Mouse (Mus musculus) lung, embryonic 14.5 days (tissue): Measurements from ENCODE around the gene Mul1. TPM values are rescaled to one million over a fixed set of nuclear protein-coding genes. Genes with fewer than 3 reads are reported as not detected.

Experiments
- ATAC-seq: fragments of 200-750 bp; cut with Nextera tagmentation; 2 replicates; pipeline ENCODE4 v1.8.0; 2017; ENCODE audit warnings: mild to moderate bottlenecking, moderate TSS enrichment, moderate library complexity; ENCODE audit not compliant: insufficient read depth
- DNase-seq: peaks from one replicate; pipeline ENCODE4 v3.0.0-alpha.2; 2015
- H3K27ac ChIP-seq: fragments of 300-500 bp; sonication (generic); 2 replicates; pipeline ENCODE4 v1.5.1; 2014; ENCODE audit warnings: low read depth, mild to moderate bottlenecking, moderate library complexity
- H3K27me3 ChIP-seq: fragments of 300-500 bp; sonication (generic); 2 replicates; pipeline ENCODE4 v1.6.1; 2014; ENCODE audit warnings: low read length, control low read depth; ENCODE audit not compliant: insufficient read depth
- H3K36me3 ChIP-seq: fragments of 300-500 bp; sonication (generic); 2 replicates; pipeline ENCODE4 v1.6.1; 2014; ENCODE audit warnings: control low read depth; ENCODE audit not compliant: insufficient read depth
- H3K4me1 ChIP-seq: fragments of 300-500 bp; sonication (generic); 2 replicates; pipeline ENCODE4 v1.6.1; 2014; ENCODE audit warnings: antibody characterized with exemption, control low read depth; ENCODE audit not compliant: insufficient read depth
- H3K4me2 ChIP-seq: fragments of 300-500 bp; sonication (generic); 2 replicates; pipeline ENCODE4 v1.6.1; 2014; ENCODE audit warnings: mild to moderate bottlenecking
- H3K4me3 ChIP-seq: fragments of 300-500 bp; sonication (generic); 2 replicates; pipeline ENCODE4 v1.5.1; 2014; ENCODE audit warnings: low read depth, low read length
- H3K9ac ChIP-seq: fragments of 300-500 bp; sonication (generic); 2 replicates; pipeline ENCODE4 v1.6.1; 2014
- H3K9me3 ChIP-seq: fragments of 300-500 bp; sonication (generic); 2 replicates; pipeline ENCODE4 v1.6.1; 2016; ENCODE audit warnings: low read depth, low read length, control low read depth
- CTCF ChIP-seq: IDR thresholded peaks from 2 replicates; pipeline ENCODE4 v1.5.1; 2016; ENCODE audit warnings: antibody characterized with exemption, low read depth
- WGBS: fragments of 180-500 bp; shearing (Covaris S2); extraction: QIAGEN DNeasy Blood & Tissue Kit; methylation state at CpG from one replicate; pipeline ENCODE4 v1.1.7; 2014; 5-methylcytosine and 5-hydroxymethylcytosine counted together
- polyA plus RNA-seq: library from polyadenylated mRNA; unstranded; fragments of >200 nt; fragmentation: Nextera tagmentation; extraction: Ambion mirVana; gene quantifications from 2 replicates; pipeline ENCODE4 v1.2.1, GENCODE M21; 2014

Mul1 gene
- polyA plus RNA-seq, 1 experiment from 2014 or later, result 18.0 TPM

DNA sequence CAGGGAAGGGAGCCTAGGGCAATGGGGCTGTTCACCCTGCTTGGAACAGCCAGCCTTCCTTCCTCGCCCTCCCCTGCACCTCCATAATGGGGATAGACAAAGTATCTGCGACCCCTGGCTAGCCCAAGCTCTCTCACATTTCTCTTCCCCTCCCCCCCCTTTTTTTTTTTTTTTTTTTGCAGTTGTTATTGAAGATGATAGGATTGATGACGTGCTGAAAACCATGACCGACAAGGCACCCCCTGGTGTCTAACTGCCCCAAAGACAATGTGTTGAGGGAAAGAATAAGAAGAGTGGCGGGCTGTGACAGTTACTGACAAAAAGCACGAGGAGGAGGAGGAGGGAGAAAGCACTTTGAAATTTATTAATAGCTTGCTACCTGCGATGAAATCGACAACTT lies 22.1 kb downstream of the Mul1 start:
- no peak overlapping the region for H3K27ac ChIP-seq
- H3K4me1 ChIP-seq, result no peaks in the 10 kb centered on the region; the same call in 1 of the 2 replicates

DNA sequence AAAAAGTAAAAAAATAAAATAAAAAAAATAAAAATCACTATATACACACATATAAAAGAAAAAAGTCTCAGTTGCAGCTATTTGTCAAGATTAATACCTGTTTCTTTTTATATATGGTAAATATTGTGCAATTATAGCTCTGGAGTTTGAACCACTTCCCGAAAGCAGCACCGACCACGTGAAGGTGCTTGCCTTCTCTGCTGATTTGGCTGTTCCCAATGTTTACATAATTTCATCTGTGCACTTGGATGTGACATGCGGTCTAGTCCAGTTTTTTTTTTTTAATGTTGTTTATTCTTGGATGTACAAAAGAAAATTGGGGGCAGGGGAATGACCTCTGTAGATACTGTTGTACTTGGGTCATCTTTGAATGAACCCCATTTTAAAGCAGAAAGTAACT lies 22.6 kb downstream of the Mul1 start:
- Histone ChIP-seq H3K27me3 (peaks cover 20% of the 10 kb centered on the region), H3K9me3 (no peaks in the 10 kb centered on the region), H3K4me2 (peak overlapping the region; percentile 94), H3K36me3 (no peaks in the 10 kb centered on the region), H3K27ac (no peak overlapping the region), H3K9ac (no peak overlapping the region), H3K4me3 (no peak overlapping the region), H3K4me1 (no peaks in the 10 kb centered on the region; the same call in 1 of the 2 replicates)
- no peak for ATAC-seq
- no peak for TF ChIP-seq CTCF
- peak; percentile 31 for DNase-seq
- WGBS, result 15% methylated on average over 4 of the region's 4 CpGs

More for the DNA sequence above, 22.1 kb downstream of the Mul1 start:
- Histone ChIP-seq H3K9ac (peak overlapping the region; percentile 77), H3K36me3 (no peaks in the 10 kb centered on the region), H3K4me3 (peak overlapping the region; percentile 79), H3K9me3 (no peaks in the 10 kb centered on the region), H3K4me2 (peak overlapping the region; percentile 94), H3K27me3 (peaks cover 20% of the 10 kb centered on the region)
- no peak for TF ChIP-seq CTCF
- ATAC-seq, result no peak
- peak; percentile 30 for DNase-seq
- WGBS, result 11% methylated on average over 8 of the region's 8 CpGs

DNA sequence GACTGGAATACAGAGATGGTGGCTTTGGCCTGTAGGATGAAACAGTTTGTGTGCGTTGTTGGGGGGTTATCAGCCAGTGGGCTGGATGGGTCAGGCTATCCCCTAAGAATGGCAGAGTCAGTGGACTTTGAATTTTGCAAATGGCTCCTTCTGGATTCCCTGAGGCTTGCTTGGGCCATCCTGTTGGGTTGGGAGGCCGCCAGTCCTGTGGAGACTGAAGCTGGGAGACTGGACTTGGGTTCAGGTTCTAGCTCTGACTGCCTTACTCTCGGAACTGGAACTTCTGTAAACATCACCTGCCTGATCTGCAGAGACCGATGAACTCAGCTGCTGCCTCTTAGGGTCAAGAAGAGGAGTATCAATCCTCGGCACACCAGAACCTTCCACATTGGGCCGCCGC lies 23.7 kb downstream of the Mul1 start:
- ATAC-seq, result no peak
- no peak for TF ChIP-seq CTCF
- no peaks in the 10 kb centered on the region for H3K36me3 ChIP-seq
- 77% methylated on average over 7 of the region's 7 CpGs for WGBS
- no peak overlapping the region for H3K9ac ChIP-seq
- no peak overlapping the region for H3K4me2 ChIP-seq
- no peaks in the 10 kb centered on the region for H3K9me3 ChIP-seq
- DNase-seq, result no peak
- peaks cover 6% of the 10 kb centered on the region for H3K4me1 ChIP-seq
- no peak overlapping the region for H3K27ac ChIP-seq
- peaks cover 10% of the 10 kb centered on the region for H3K27me3 ChIP-seq
- no peak overlapping the region for H3K4me3 ChIP-seq

DNA sequence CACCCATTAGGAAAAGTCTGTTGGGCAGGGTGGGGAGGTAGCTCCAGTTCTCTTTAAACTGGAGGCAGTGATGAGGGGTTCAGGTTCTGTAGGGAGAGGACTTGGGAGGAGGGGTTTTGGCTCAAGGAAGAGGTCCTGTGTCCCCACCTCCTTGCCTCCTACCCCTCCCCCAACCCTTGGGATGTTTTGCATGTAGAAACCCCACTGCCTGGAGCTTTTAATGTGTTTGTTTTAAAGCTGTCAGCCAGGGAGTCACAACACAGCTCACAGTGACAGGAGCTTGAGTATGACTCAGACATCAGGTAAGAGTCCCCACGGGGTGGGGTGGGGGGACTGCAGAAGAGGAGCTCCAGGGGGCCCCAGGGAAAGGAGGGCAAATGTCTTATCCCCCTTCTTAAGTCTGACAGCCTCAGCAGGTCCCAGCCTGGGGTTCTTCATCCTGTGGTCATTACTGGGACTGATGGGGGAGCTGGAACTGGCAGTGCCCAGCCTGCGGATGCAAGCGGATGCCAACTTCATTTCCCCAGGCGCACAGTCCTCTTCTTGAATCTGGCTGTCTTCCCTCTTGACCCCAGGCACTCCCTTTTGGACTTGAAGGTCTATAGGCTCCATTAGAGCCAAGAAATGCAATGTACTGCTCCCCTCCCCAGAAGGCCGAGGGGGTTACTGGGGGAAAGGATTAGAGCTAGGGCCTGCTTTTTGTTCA lies 24.4 kb downstream of the Mul1 start:
- Histone ChIP-seq H3K27ac (no peak overlapping the region), H3K9me3 (no peaks in the 10 kb centered on the region), H3K4me1 (peaks cover 14% of the 10 kb centered on the region), H3K4me3 (no peak overlapping the region), H3K4me2 (no peak overlapping the region), H3K9ac (no peak overlapping the region), H3K27me3 (peaks cover 3% of the 10 kb centered on the region; the same call in 1 of the 2 replicates), H3K36me3 (no peaks in the 10 kb centered on the region)
- DNase-seq (no peak), ATAC-seq (no peak)
- WGBS, result 65% methylated on average over 5 of the region's 5 CpGs
- no peak for TF ChIP-seq CTCF

DNA sequence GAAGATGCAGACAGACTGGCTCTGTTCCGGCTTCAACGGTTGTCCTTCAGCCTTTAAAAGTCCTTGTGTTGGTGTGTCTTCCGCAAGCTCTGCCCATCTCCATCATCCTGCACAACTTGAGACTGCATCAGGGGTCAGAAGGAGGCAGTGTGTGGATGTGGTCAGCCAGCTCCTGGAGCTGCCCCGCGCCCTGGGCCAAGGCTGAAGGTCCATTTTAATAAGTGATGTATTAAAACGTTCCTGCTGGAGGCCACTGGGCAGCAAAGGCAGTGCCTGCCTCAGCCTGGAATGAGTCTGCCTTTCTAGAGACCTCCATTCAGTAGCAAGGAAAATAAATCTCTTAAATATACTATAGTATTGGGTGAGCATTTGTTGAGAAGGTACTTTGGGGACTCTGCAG lies 25.3 kb downstream of the Mul1 start:
- WGBS, result 65% methylated on average over 6 of the region's 6 CpGs

DNA sequence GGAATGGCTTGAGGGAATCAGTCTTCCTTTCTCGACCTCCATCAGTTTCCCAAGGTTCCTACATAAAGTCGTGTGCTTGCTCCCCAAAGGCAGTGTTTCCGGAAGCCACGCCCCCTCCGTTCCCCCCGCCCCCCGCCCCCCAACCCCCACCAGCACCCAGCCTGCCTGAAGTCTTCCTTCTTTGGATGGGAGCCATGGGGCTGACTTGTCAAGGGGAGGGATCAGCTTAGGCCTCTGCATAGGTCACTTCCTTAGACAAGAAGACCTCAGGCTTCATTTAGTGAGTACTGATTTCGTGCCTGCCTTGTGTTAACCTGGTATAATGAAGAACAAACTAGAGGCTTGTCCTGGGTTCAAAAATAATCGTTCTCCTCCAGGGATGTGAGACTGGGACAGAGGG lies 26.4 kb downstream of the Mul1 start:
- Histone ChIP-seq H3K36me3 (no peaks in the 10 kb centered on the region), H3K9me3 (no peaks in the 10 kb centered on the region), H3K4me2 (no peak overlapping the region), H3K9ac (no peak overlapping the region), H3K27ac (no peak overlapping the region), H3K4me1 (peaks cover 26% of the 10 kb centered on the region), H3K4me3 (no peak overlapping the region), H3K27me3 (no peaks in the 10 kb centered on the region; the same call in 1 of the 2 replicates)
- ATAC-seq (no peak), DNase-seq (peak; percentile 39)
- 22% methylated on average over 9 of the region's 9 CpGs for WGBS
- TF ChIP-seq CTCF, result no peak

More for the DNA sequence above, 25.3 kb downstream of the Mul1 start:
- Histone ChIP-seq H3K9ac (no peak overlapping the region), H3K9me3 (no peaks in the 10 kb centered on the region), H3K27me3 (peaks cover 3% of the 10 kb centered on the region; the same call in 1 of the 2 replicates), H3K27ac (no peak overlapping the region), H3K36me3 (no peaks in the 10 kb centered on the region), H3K4me3 (no peak overlapping the region), H3K4me1 (peaks cover 21% of the 10 kb centered on the region), H3K4me2 (no peak overlapping the region)
- TF ChIP-seq CTCF, result no peak
- no peak for ATAC-seq
- DNase-seq, result no peak

DNA sequence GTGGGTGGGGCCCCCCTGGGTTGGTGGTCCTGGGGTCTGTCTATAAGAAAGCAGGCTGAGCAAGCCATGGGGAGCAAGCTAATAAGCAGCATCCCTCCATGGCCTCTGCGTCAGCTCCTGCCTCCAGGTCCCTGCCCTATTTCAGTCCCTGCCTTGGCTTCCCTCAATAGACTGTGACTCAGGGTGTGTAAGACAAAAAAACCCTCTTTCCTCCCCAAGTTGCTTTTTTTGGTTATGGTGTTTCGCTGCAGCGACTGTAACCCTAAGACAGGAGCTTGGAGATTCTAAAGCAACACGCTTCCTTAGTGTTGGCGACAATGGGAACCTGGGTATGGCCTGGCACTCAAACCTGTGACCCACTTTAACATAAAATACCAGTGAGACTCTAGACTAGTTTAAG lies 27.0 kb downstream of the Mul1 start:
- Histone ChIP-seq H3K9ac (no peak overlapping the region), H3K9me3 (no peaks in the 10 kb centered on the region), H3K4me1 (peaks cover 26% of the 10 kb centered on the region), H3K4me2 (no peak overlapping the region), H3K4me3 (no peak overlapping the region), H3K36me3 (no peaks in the 10 kb centered on the region), H3K27ac (no peak overlapping the region), H3K27me3 (no peaks in the 10 kb centered on the region; the same call in 1 of the 2 replicates)
- no peak for ATAC-seq
- 95% methylated on average over 5 of the region's 5 CpGs for WGBS
- TF ChIP-seq CTCF, result no peak
- DNase-seq, result no peak
